Mouse (Mus musculus) erythroid progenitor cell, adult 5-6 weeks (primary cell): ENCODE data around the gene Btbd35f1. TPM values are rescaled to one million over a fixed set of nuclear protein-coding genes. Genes with fewer than 3 reads are reported as not detected.
"Not testable (repeated sequence)": the region's sequence is repeated elsewhere in the genome, so short reads cannot be mapped to it uniquely, and the experiment has no call there.

ENCODE experiments used
- ATAC-seq: replicated peaks from 2 replicates; pipeline ENCODE4 v1.8.0; 2016; ENCODE audit warnings: moderate number of reproducible peaks, mild to moderate bottlenecking, moderate TSS enrichment, inconsistent platforms; ENCODE audit not compliant: poor library complexity, low FRiP score, severe bottlenecking
- total RNA-seq, 2 experiments: library from RNA; stranded (forward) in 1 of 2; stranded (reverse) in 1 of 2; fragments of 150-400 nt in 1 of 2; fragments of 186-747, 209-891 nt in 1 of 2; gene quantifications; 2 replicates each; pipeline versions ENCODE4 v1.2.3 to v1.2.4; 2015 to 2017; ENCODE audit warnings: low replicate concordance in 2 of 2

Gene Btbd35f1
- total RNA-seq (2015; ENCODE audit: low replicate concordance) (not detected in 2 replicates), total RNA-seq (2017; ENCODE audit: low replicate concordance) (not detected in 2 replicates)

DNA sequence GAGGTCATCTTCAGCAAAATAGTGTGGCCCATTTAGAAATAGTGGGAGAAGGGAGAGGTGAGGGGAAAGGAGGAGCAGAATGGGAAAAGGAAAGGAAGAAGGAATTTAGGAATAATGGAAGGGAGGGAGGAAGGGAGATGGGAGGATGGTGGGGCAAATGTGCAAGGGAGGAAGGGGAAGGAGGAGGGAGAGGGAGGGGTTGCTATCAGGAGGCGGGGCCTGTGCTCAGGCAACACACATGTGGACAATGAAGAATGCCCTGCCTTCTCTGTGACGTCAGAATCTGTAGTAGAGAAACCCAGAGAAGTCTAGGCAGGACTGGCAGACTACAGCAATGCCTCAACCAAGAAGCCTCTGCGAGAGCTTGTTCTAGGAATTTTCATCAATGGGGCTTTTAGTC, at the start of gene Btbd35f1:
TSS of gene Btbd35f1 (plus strand) at position 301 of the 400 bp plus-strand sequence.
- not testable (repeated sequence) for ATAC-seq

DNA sequence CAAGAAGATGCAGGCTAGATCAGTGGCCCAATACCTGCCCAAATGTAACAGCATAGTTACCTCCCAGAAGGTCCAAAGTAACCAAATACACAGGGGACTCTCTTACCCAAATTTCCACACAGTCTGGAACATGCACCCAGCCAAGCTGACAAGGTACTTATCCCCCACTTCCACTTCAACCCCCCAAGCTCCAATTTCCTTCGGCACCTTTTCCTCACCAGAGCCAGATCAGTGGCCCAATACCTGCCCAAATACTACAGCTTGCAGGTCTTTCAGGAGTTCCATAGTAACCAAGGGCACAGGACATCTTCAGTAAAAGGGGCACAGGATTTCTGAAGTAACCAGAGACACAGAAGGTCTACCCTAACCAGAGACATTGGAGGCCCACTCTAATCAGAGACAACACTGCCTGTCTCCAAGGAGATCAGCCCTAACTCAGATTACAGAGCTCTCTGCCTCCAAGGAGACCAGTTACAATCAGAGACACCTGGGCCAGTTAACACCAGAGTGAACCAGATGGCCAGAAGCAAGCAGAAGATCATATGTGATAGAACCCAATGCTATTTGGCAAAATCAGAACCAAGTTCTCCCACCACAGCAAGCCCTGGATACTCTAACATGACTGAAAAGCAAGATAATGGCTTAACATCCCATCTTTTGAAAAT, 31.2 kb downstream of the Btbd35f1 start:
- not testable (repeated sequence) for ATAC-seq

DNA sequence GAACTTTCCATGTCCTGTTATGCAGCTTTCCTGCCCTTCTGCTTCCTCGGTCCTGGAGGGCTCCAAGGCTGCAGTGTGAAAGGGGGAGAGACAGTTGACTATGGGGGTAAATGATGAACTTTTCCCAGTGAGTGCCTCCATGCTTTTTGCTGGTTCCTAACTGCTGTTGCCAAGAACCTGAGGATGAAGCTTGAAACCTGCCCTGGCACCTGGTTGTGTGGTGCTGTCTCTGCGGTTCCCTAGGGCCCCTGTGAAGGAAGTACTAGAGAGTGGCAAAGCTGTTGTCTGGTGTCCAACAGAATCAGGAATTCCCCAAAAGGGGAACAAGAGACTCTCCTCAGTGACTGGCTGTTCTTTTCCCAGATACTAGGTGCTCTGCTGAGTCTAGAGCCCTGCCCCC, 41.2 kb downstream of the Btbd35f1 start:
- ATAC-seq: not testable (repeated sequence)

DNA sequence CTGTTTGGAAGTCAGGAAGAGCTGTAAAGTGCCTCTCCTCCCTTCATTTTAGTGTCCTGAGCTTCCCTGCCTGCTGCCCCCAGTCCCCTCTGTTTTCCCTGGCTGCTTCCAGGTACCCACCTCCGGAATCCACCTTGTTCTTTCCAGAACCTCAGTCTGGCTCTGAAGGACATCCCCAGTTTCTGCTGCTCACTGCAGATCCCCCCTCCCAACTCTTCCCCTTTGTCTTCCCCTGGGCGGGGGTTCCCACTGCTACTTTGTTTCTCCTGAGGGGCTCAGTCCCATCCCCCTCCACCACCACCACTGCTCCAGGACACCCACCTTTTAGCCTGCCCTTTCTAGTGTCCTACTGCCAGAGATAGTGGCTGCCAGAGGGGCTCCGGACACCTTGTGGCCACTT, 41.6 kb downstream of the Btbd35f1 start:
- not testable (repeated sequence) for ATAC-seq

Other genes starting within 250 kb of the Btbd35f1 start
- gene Gm5926, start 90.7 kb downstream of the Btbd35f1 start, total RNA-seq (2015; ENCODE audit: low replicate concordance): not detected in 2 replicates
- not detected in 2 replicates for gene Gm5926, start 90.7 kb downstream of the Btbd35f1 start, total RNA-seq (2017; ENCODE audit: low replicate concordance)
- not detected in 2 replicates for gene Btbd35f21, start 166.1 kb downstream of the Btbd35f1 start, total RNA-seq (2015; ENCODE audit: low replicate concordance)
- gene Btbd35f21, start 166.1 kb downstream of the Btbd35f1 start, total RNA-seq (2017; ENCODE audit: low replicate concordance): not detected in 2 replicates